Mouse (Mus musculus) G1E (cell line): ENCODE data around the gene Hoxc5.

Experiments
- CTCF ChIP-seq: IDR thresholded peaks from 2 replicates; pipeline ENCODE4 v1.5.1; 2012; ENCODE audit warnings: low read depth, low read length, inconsistent platforms, mixed read lengths
- GATA1 ChIP-seq: IDR thresholded peaks from 2 replicates; pipeline ENCODE4 v1.6.1; 2012; ENCODE audit warnings: borderline replicate concordance, low read length, inconsistent platforms, mixed read lengths
- POLR2AphosphoS5 ChIP-seq: IDR thresholded peaks from 2 replicates; pipeline ENCODE4 v1.6.1; 2012; ENCODE audit warnings: low read depth, low read length, inconsistent platforms; ENCODE audit not compliant: insufficient replicate concordance
- TAL1 ChIP-seq: conservative IDR thresholded peaks from 2 replicates; pipeline ENCODE4 v1.6.1; 2012; ENCODE audit warnings: low read depth, low read length, inconsistent platforms, mixed read lengths

- TF ChIP-seq CTCF, result no peak
- no peak for TF ChIP-seq GATA1
- no peak for TF ChIP-seq TAL1
- TF ChIP-seq POLR2AphosphoS5, result no peak
Observed at GRCm38 (mm10) chr15:102983716-102984115, 16.5 kb downstream of the Hoxc5 start.
